ENCODE assay signal across 8 mouse cellular contexts in the genomic region with DNA sequence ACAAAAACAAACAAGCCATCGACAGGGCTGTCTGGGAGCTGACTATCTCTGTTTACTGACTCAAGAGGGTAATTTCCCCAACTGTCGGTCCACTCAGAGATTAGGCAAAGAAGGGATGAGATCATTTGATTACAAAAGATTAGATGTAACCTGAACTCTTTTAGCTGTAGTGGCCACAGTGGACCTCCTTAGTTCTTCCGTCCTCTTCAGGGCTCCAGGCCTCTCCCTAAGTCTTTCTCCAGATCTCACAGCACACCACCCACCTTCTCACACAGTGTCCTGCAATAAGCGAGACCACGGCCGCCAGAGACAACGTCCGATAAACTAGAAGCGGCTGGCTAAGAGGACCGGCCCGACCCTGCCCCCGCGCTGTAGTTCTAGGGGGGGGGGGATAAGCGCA. TPM values are rescaled to one million over a fixed set of nuclear protein-coding genes. Genes with fewer than 3 reads are reported as not detected.
DNase-seq lines count a peak whose midpoint lies in the region; ATAC-seq and TF ChIP-seq lines count a peak whose summit lies in the region.

No protein-coding gene starts in this region.

- WGBS in kidney, postnatal 0 days, result 1% methylated on average over 14 of the region's 14 CpGs
- 3% methylated on average over 14 of the region's 14 CpGs for WGBS in embryonic facial prominence, embryonic 12.5 days
- WGBS in intestine, postnatal 0 days, result under 1% methylated on average over 14 of the region's 14 CpGs
- WGBS in midbrain, postnatal 0 days, result 8% methylated on average over 13 of the region's 14 CpGs

- H3K27ac ChIP-seq in kidney, postnatal 0 days, result peak overlapping the region; percentile 92
- no peak overlapping the region for H3K27ac ChIP-seq in embryonic facial prominence, embryonic 12.5 days
- peak overlapping the region; percentile 71 for H3K27ac ChIP-seq in intestine, postnatal 0 days (ENCODE audit: low read depth, low read length)
- H3K27ac ChIP-seq in midbrain, postnatal 0 days (ENCODE audit: low read depth, low read length), result no peak overlapping the region

- peaks cover 12% of the 10 kb centered on the region; the same call in 1 of the 2 replicates for H3K36me3 ChIP-seq in kidney, postnatal 0 days (ENCODE audit: insufficient read depth, low read length)
- peaks cover 9% of the 10 kb centered on the region for H3K36me3 ChIP-seq in embryonic facial prominence, embryonic 12.5 days
- peaks cover 13% of the 10 kb centered on the region; the same call in 1 of the 2 replicates for H3K36me3 ChIP-seq in intestine, postnatal 0 days (ENCODE audit: control insufficient read depth, insufficient read depth)
- H3K36me3 ChIP-seq in midbrain, postnatal 0 days (ENCODE audit: insufficient read depth, low read length), result peaks cover 9% of the 10 kb centered on the region

- 0 out of 2 replicates have a peak, but pooled peaks have one; percentile 13 for TF ChIP-seq CTCF in kidney, postnatal 0 days (IDR thresholded peaks at IDR 0.05; ENCODE audit: low read depth)
- no peak for TF ChIP-seq CTCF in intestine, postnatal 0 days (IDR thresholded peaks at IDR 0.05; ENCODE audit: low read depth)
- TF ChIP-seq CTCF in midbrain, postnatal 0 days (IDR thresholded peaks at IDR 0.05), result no peak

- no peaks in the 10 kb centered on the region for H3K27me3 ChIP-seq in kidney, postnatal 0 days (ENCODE audit: insufficient read depth, low read length)
- no peaks in the 10 kb centered on the region for H3K27me3 ChIP-seq in embryonic facial prominence, embryonic 12.5 days
- H3K27me3 ChIP-seq in intestine, postnatal 0 days (replicated peaks; ENCODE audit: control insufficient read depth, insufficient read depth, low read length), result no peaks in the 10 kb centered on the region
- 0 out of 2 replicates have a peak, but pooled peaks cover 10% of the 10 kb centered on the region for H3K27me3 ChIP-seq in midbrain, postnatal 0 days (ENCODE audit: insufficient read depth, low read length)

- DNase-seq in kidney, postnatal 0 days (ENCODE audit: low spot score), result peak; percentile 69
- no peak for DNase-seq in kidney, postnatal 14 days
- no peak for DNase-seq in midbrain, postnatal 0 days (ENCODE audit: low spot score)
- DNase-seq in adrenal gland, postnatal 14 days, result no peak
- DNase-seq in cerebellum, adult 11 months, result no peak
- no peak for DNase-seq in right cerebral cortex, postnatal 10 days (ENCODE audit: low spot score in 2 of 2)

- H3K4me3 ChIP-seq in kidney, postnatal 0 days (replicated peaks; ENCODE audit: low read depth, low read length), result peak overlapping the region; percentile 73
- H3K4me3 ChIP-seq in embryonic facial prominence, embryonic 12.5 days, result peak overlapping the region; percentile 60
- peak overlapping the region; percentile 51 for H3K4me3 ChIP-seq in intestine, postnatal 0 days (ENCODE audit: low read depth, low read length)
- H3K4me3 ChIP-seq in midbrain, postnatal 0 days (ENCODE audit: low read depth, low read length), result peak overlapping the region; percentile 70

- peaks cover 8% of the 10 kb centered on the region for H3K4me1 ChIP-seq in kidney, postnatal 0 days (replicated peaks; ENCODE audit: insufficient read depth, low read length)
- H3K4me1 ChIP-seq in embryonic facial prominence, embryonic 12.5 days, result peaks cover 17% of the 10 kb centered on the region; the same call in 1 of the 2 replicates
- peaks cover 6% of the 10 kb centered on the region; the same call in 1 of the 2 replicates for H3K4me1 ChIP-seq in intestine, postnatal 0 days (replicated peaks; ENCODE audit: control insufficient read depth, insufficient read depth, low read length)
- peaks cover 4% of the 10 kb centered on the region for H3K4me1 ChIP-seq in midbrain, postnatal 0 days (ENCODE audit: insufficient read depth, low read length)

- H3K9me3 ChIP-seq in kidney, postnatal 0 days (replicated peaks; ENCODE audit: low read length), result no peaks in the 10 kb centered on the region
- H3K9me3 ChIP-seq in embryonic facial prominence, embryonic 12.5 days, result no peaks in the 10 kb centered on the region
- no peaks in the 10 kb centered on the region for H3K9me3 ChIP-seq in intestine, postnatal 0 days (ENCODE audit: control insufficient read depth)
- H3K9me3 ChIP-seq in midbrain, postnatal 0 days (ENCODE audit: low read length), result no peaks in the 10 kb centered on the region

- peak; percentile 38; the same call in 1 of the 2 replicates for ATAC-seq in kidney, postnatal 0 days (replicated peaks; ENCODE audit: low FRiP score, low read depth)
- peak; percentile 16; the same call in 1 of the 2 replicates for ATAC-seq in embryonic facial prominence, embryonic 12.5 days (ENCODE audit: insufficient number of reproducible peaks, insufficient read depth, low FRiP score, low TSS enrichment)
- peak; percentile 19 for ATAC-seq in intestine, postnatal 0 days
- ATAC-seq in midbrain, postnatal 0 days (ENCODE audit: low FRiP score), result no peak

- H3K4me2 ChIP-seq in kidney, postnatal 0 days (ENCODE audit: low read length), result peak overlapping the region; percentile 86
- peak overlapping the region; percentile 64 for H3K4me2 ChIP-seq in embryonic facial prominence, embryonic 12.5 days (replicated peaks)
- peak overlapping the region; percentile 73 for H3K4me2 ChIP-seq in intestine, postnatal 0 days (replicated peaks; ENCODE audit: low read depth)
- peak overlapping the region; percentile 88 for H3K4me2 ChIP-seq in midbrain, postnatal 0 days (ENCODE audit: low read depth, low read length, poor library complexity, severe bottlenecking)

- H3K9ac ChIP-seq in kidney, postnatal 0 days (ENCODE audit: low read depth, low read length), result peak overlapping the region; percentile 52
- H3K9ac ChIP-seq in embryonic facial prominence, embryonic 12.5 days, result peak overlapping the region; percentile 17; the same call in 1 of the 2 replicates
- peak overlapping the region; percentile 61; the same call in 1 of the 2 replicates for H3K9ac ChIP-seq in intestine, postnatal 0 days (ENCODE audit: low read depth, low read length)
- no peak overlapping the region for H3K9ac ChIP-seq in midbrain, postnatal 0 days (replicated peaks; ENCODE audit: low read length, poor library complexity, severe bottlenecking)

RNA-seq across cellular contexts. Expression of a gene that starts 0.2 kb away (rescaled TPM):
- 26.2 and 30.5 TPM in 2 replicates for polyA plus RNA-seq in kidney, postnatal 0 days (2015; fragmentation: Nextera tagmentation; extraction: Ambion mirVana)
- polyA plus RNA-seq in embryonic facial prominence, embryonic 12.5 days (2016; fragmentation: Nextera tagmentation; extraction: Ambion mirVana), result 8.4 and 12.0 TPM in 2 replicates
- polyA plus RNA-seq in intestine, postnatal 0 days (2015; fragmentation: Nextera tagmentation; extraction: Ambion mirVana), result 9.4 and 12.1 TPM in 2 replicates
- 2.4 and 6.0 TPM in 2 replicates for total RNA-seq in midbrain, postnatal 0 days (2014; rRNA removed)
- polyA plus RNA-seq in midbrain, postnatal 0 days (2015; fragmentation: Nextera tagmentation; extraction: Ambion mirVana), result 6.5 and 6.7 TPM in 2 replicates
- total RNA-seq in adrenal gland, postnatal 14 days (2021), result 20.5 and 63.5 TPM in 2 replicates

RNA-seq across cellular contexts. Expression of a gene that starts 6.4 kb away (rescaled TPM):
- polyA plus RNA-seq in kidney, postnatal 0 days (2015; fragmentation: Nextera tagmentation; extraction: Ambion mirVana), result 13.4 and 14.0 TPM in 2 replicates
- 5.2 and 6.8 TPM in 2 replicates for polyA plus RNA-seq in embryonic facial prominence, embryonic 12.5 days (2016; fragmentation: Nextera tagmentation; extraction: Ambion mirVana)
- polyA plus RNA-seq in intestine, postnatal 0 days (2015; fragmentation: Nextera tagmentation; extraction: Ambion mirVana), result 26.2 and 30.4 TPM in 2 replicates
- 2.3 and 3.2 TPM in 2 replicates for total RNA-seq in midbrain, postnatal 0 days (2014; rRNA removed)
- polyA plus RNA-seq in midbrain, postnatal 0 days (2015; fragmentation: Nextera tagmentation; extraction: Ambion mirVana), result 1.3 and 2.2 TPM in 2 replicates
- total RNA-seq in adrenal gland, postnatal 14 days (2021), result 34.9 and 42.8 TPM in 2 replicates

RNA-seq across cellular contexts. Expression of a gene that starts 42.1 kb away (rescaled TPM):
- 10.1 and 11.5 TPM in 2 replicates for polyA plus RNA-seq in kidney, postnatal 0 days (2015; fragmentation: Nextera tagmentation; extraction: Ambion mirVana)
- polyA plus RNA-seq in embryonic facial prominence, embryonic 12.5 days (2016; fragmentation: Nextera tagmentation; extraction: Ambion mirVana), result 12.4 and 13.2 TPM in 2 replicates
- 5.9 and 8.2 TPM in 2 replicates for polyA plus RNA-seq in intestine, postnatal 0 days (2015; fragmentation: Nextera tagmentation; extraction: Ambion mirVana)
- 15.8 and 21.3 TPM in 2 replicates for total RNA-seq in midbrain, postnatal 0 days (2014; rRNA removed)
- polyA plus RNA-seq in midbrain, postnatal 0 days (2015; fragmentation: Nextera tagmentation; extraction: Ambion mirVana), result 15.9 and 19.4 TPM in 2 replicates
- 23.1 and 23.9 TPM in 2 replicates for total RNA-seq in adrenal gland, postnatal 14 days (2021)

RNA-seq across cellular contexts. Expression of a gene that starts 44.4 kb away (rescaled TPM):
- 2.0 and 2.2 TPM in 2 replicates for polyA plus RNA-seq in kidney, postnatal 0 days (2015; fragmentation: Nextera tagmentation; extraction: Ambion mirVana)
- polyA plus RNA-seq in embryonic facial prominence, embryonic 12.5 days (2016; fragmentation: Nextera tagmentation; extraction: Ambion mirVana), result 1.4 and 1.8 TPM in 2 replicates
- 0.14 and 0.20 TPM in 2 replicates for polyA plus RNA-seq in intestine, postnatal 0 days (2015; fragmentation: Nextera tagmentation; extraction: Ambion mirVana)
- 11.0 and 13.6 TPM in 2 replicates for total RNA-seq in midbrain, postnatal 0 days (2014; rRNA removed)
- polyA plus RNA-seq in midbrain, postnatal 0 days (2015; fragmentation: Nextera tagmentation; extraction: Ambion mirVana), result 10.4 and 11.1 TPM in 2 replicates
- total RNA-seq in adrenal gland, postnatal 14 days (2021), result 2.3 and 2.8 TPM in 2 replicates

Comparison
In these comparisons a context has a peak if more than half of its experiments do, and no peak if none do; other contexts are left out.
1. H3K27ac ChIP-seq: peak in kidney, postnatal 0 days (single experiment) and intestine, postnatal 0 days (single experiment); none in embryonic facial prominence, embryonic 12.5 days (single experiment) and midbrain, postnatal 0 days (single experiment).
2. Peak in every context shown above with its lines, with median percentiles within 50 percentile points of each other: H3K4me2 ChIP-seq and H3K4me3 ChIP-seq.